Mouse (Mus musculus) inflammation-experienced regulatory T-cells, adult 16 weeks (primary cell): Measurements from ENCODE around the gene Ttc21a. TPM values are rescaled to one million over a fixed set of nuclear protein-coding genes. Genes with fewer than 3 reads are reported as not detected.

ENCODE experiments used
- polyA plus RNA-seq: library from polyadenylated mRNA; unstranded; fragments of 100-300 nt; shearing (Covaris generic); gene quantifications from one replicate; pipeline ENCODE4 v1.2.1, GENCODE M21; 2017

The Ttc21a gene
- 0.09 TPM for polyA plus RNA-seq

GRCm38 (mm10) chr9:119937005-119937773 lies at the start of gene Ttc21a, which contains the start of gene Gorasp1:
TSS of gene Ttc21a (plus strand) at chr9:119937606.
TSS of gene Gorasp1 (minus strand) at chr9:119937565.

DNA sequence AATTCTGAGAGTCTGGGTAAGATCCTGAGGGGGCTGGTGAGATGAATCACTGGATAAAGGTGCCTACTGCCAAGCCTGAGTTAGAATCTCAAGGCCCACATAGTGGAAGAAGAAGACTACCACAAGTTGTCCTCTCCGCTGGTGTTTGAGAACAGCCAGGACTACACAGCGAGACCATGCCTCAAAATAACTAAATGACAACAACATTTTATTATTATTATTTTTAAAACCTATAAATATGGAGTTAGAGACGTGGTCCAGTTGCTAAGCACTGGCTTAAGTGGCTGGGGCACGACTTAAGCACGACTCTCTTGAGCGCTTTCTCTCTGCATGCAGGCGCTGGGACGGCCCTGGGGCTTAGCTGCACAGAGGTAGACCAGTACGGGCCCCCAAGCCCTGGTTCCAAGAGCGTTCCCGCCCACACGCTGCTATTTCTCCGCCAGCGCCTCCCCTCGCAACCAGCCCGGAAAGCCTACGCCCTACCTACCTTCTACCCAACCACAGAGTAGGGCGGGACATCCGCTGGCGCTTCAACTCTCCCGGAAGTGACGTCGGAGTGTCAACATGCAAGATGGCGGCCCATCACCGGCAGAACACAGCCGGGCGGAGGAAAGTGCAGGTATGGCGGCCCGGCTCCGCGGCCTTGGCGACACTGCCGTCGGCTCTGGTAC lies 42.9 kb upstream of the Ttc21a start, which contains the start of gene Wdr48:
TSS of gene Wdr48 (plus strand) at position 540 of the 671 bp plus-strand sequence.

DNA sequence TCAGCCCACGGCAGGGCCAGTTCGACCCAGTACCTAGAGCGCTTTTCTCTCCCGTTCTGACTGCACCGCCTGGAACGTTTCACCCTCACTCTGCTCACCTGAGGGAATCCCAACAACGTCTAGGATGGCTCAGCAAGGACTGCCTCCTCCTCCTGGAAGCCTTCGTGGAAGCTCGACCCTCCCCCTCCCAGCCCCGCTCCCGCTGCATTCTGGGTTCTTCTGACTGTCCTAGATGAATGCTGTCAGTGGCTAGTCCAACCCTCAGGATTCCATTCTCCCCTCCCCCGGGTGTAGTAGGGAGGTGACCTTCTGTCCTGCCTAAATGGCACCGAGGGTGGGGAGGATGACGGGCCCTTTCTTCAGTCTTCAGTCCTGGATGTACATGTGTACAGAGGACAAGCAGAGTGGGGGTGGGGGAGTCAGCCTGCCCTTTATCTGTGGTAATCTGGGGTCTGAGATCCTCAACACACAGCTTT lies 47.2 kb downstream of the Ttc21a start, which contains the start of gene Csrnp1:
TSS of gene Csrnp1 (minus strand) at position 123 of the 476 bp plus-strand sequence.

Other genes with a start within 250 kb of the Ttc21a start
- not detected for gene Scn10a, start 218.3 kb upstream of the Ttc21a start, polyA plus RNA-seq
- 0.76 TPM for gene Scn11a, start 112.2 kb upstream of the Ttc21a start, polyA plus RNA-seq
- 76.9 TPM for gene Wdr48, start 42.7 kb upstream of the Ttc21a start, polyA plus RNA-seq
- gene Gorasp1, start within 50 bp of the Ttc21a start, polyA plus RNA-seq = 15.9 TPM
- gene Csrnp1, start 47.1 kb downstream of the Ttc21a start, polyA plus RNA-seq = 65.0 TPM
- not detected for gene Xirp1, start 86.0 kb downstream of the Ttc21a start, polyA plus RNA-seq
- gene Cx3cr1, start 132.3 kb downstream of the Ttc21a start, polyA plus RNA-seq = 0.44 TPM
- gene Ccr8, start 154.5 kb downstream of the Ttc21a start, polyA plus RNA-seq = 127 TPM
- gene Slc25a38, start 172.8 kb downstream of the Ttc21a start, polyA plus RNA-seq = 56.7 TPM
- 1,547 TPM for gene Rpsa, start 190.1 kb downstream of the Ttc21a start, polyA plus RNA-seq
- gene Mobp, start 212.1 kb downstream of the Ttc21a start, polyA plus RNA-seq = 0.13 TPM